Mouse (Mus musculus) layer of hippocampus, adult 6 months (tissue): ENCODE data around the gene Arhgap44. TPM values are rescaled to one million over a fixed set of nuclear protein-coding genes. Genes with fewer than 3 reads are reported as not detected.

ENCODE experiments used
- long read RNA-seq, 2 experiments: library from polyadenylated mRNA; unstranded; transcript quantifications; one replicate each; pipeline ENCODE4 v2.0.0; 2019 to 2020
- microRNA-seq: library from miRNA; unstranded; fragments of <30 nt; microRNA quantifications from one replicate; pipeline ENCODE4 v1.2.0, GENCODE M21; 2020
- polyA plus RNA-seq: library from polyadenylated mRNA; unstranded; fragments of <200 nt; fragmentation: Nextera tagmentation; gene quantifications from 2 replicates; pipeline ENCODE4 v1.2.3, GENCODE M21; 2021

Arhgap44 gene
- polyA plus RNA-seq: 80.7 and 92.9 TPM in 2 replicates
- long read RNA-seq, experiment 1, partial matches to known transcripts: 10 of 153 reads
- long read RNA-seq, experiment 1, other reads (novel, unspliced or antisense): 143 of 153 reads
- long read RNA-seq, experiment 2, full-length matches to known transcripts: 13 of 82 reads
- long read RNA-seq, experiment 2, partial matches to known transcripts: 42 of 82 reads
- long read RNA-seq, experiment 2, other reads (novel, unspliced or antisense): 27 of 82 reads

GRCm38 (mm10) chr11:65162767-65163120 lies at the start of gene Arhgap44:
Gene Arhgap44, minus strand, starts transcription at chr11:65162961.

DNA sequence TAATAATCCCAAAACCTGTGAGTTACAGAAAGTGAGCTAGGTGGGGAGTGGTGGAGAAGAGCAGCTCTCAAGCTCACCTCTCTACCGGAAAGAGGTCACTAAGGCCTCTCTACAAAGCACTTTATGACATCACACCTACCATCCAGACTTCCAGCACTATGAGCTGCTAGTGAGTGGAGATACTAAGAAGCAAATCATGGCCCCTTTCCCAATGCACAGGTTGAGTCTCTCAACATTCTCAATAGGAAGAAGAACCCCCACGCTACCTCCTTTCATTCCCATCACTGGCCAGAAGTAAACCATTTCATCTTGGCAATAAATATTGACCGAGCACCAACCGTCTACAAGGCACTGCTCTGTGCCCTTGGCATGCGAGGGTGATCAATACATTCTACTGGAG lies 3.0 kb downstream of the Arhgap44 start, which contains the start of gene 1700086D15Rik:
1700086D15Rik (minus strand) TSS at position 101 of the 400 bp plus-strand sequence.

DNA sequence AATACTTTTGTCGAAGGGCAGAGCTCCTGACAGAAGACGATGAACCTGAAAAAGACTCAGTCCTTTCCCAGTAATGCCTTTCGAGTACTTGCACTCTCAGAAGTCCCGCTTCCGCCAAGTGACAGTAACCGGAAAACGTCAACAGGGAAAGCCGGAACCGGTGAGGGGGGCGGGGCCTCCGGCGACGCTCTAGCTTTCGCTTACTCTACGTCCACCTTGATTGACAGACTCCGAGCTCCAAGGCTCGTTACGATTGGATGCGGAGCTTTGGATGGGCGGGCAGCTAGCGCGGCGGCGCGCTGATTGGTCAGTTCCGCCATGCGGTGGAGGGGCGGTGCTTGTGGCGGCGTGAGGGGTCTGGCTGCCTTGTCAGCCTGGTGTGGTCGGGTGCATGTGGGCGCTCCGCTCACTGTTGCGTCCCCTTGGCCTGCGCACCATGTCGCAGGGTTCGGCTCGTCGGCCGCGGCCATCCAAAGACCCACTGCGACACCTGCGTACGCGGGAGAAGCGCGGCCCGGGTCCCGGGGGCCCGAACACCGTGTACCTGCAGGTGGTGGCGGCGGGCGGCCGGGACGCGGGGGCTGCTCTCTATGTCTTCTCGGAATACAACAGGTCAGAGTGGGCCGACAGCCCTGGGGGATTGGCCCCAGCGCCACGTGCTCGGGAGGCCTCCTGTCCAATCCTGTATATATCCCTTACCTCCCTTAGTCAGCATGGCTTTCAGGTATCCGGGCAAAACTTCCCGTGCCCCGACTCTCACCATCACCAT lies 183.9 kb downstream of the Arhgap44 start, which contains the start of gene Elac2:
Elac2 (plus strand) TSS at position 319 of the 769 bp plus-strand sequence.

Small RNAs within 50 kb of the gene (microRNA-seq; reads per million reads assigned to microRNA genes)
- not detected for gene Gm25991

Other genes with a start within 250 kb of the Arhgap44 start
- gene Elac2, start 183.9 kb downstream of the Arhgap44 start, polyA plus RNA-seq: 15.3 and 18.1 TPM in 2 replicates
- gene 1700086D15Rik, start 3.1 kb downstream of the Arhgap44 start, polyA plus RNA-seq: not detected in 2 replicates
- 0.20 and 0.48 TPM in 2 replicates for gene Myocd, start 107.0 kb upstream of the Arhgap44 start, polyA plus RNA-seq